Mouse (Mus musculus): ENCODE data around the gene Ikzf1. TPM values are rescaled to one million over a fixed set of nuclear protein-coding genes. Genes with fewer than 3 reads are reported as not detected.

The Ikzf1 gene
- polyA plus RNA-seq, 1 experiment from 2014 or later = 1.9 TPM

GRCm38 (mm10) chr11:11693446-11693845 lies 8.6 kb downstream of the Ikzf1 start:
- H3K4me3 ChIP-seq (ENCODE audit: low read depth, low read length) = no peak overlapping the region
- H3K9me3 ChIP-seq (ENCODE audit: control insufficient read depth, low read length) = no peaks in the 10 kb centered on the region
- no peaks in the 10 kb centered on the region for H3K36me3 ChIP-seq (ENCODE audit: control insufficient read depth, insufficient read depth, low read length)
- no peaks in the 10 kb centered on the region for H3K27me3 ChIP-seq (ENCODE audit: control insufficient read depth, insufficient read depth, low read length)
- no peak overlapping the region for H3K27ac ChIP-seq (replicated peaks; ENCODE audit: low read depth, low read length)
- H3K9ac ChIP-seq (ENCODE audit: low read length) = no peak overlapping the region
- no peaks in the 10 kb centered on the region for H3K4me1 ChIP-seq (ENCODE audit: control insufficient read depth, insufficient read depth, low read length)
- no peak for DNase-seq (ENCODE audit: low spot score)
- H3K4me2 ChIP-seq (ENCODE audit: low read depth, severe bottlenecking) = no peak overlapping the region
- 93% methylated on average over 3 of the region's 3 CpGs for WGBS
- no peak for ATAC-seq (ENCODE audit: insufficient number of reproducible peaks, low FRiP score, low TSS enrichment, low read depth)

DNA sequence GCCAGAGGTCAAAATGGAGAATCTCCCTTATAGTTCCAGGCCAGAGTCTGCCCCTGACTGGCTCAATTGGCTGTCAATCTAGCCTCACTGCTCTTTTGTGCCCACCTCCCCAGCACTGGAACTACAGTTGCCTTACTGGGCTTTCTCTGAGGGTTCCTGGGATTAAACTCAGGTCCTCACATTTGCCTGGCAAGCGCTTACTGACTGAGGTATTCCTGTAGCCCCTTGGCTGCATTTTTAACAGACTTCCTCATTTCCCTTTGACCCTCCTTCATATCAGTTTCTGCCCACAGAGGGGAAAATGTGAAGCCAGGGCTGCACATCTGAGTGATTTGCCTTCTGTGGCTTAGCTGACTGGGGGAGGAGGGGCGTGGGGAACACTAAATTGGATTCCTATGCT lies 9.3 kb downstream of the Ikzf1 start:
- 80% methylated on average over 2 of the region's 2 CpGs for WGBS
- no peaks in the 10 kb centered on the region for H3K9me3 ChIP-seq (ENCODE audit: control insufficient read depth, low read length)
- H3K27ac ChIP-seq (replicated peaks; ENCODE audit: low read depth, low read length) = no peak overlapping the region
- H3K9ac ChIP-seq (ENCODE audit: low read length) = no peak overlapping the region
- H3K36me3 ChIP-seq (ENCODE audit: control insufficient read depth, insufficient read depth, low read length) = no peaks in the 10 kb centered on the region
- H3K4me3 ChIP-seq (ENCODE audit: low read depth, low read length) = no peak overlapping the region
- no peaks in the 10 kb centered on the region for H3K4me1 ChIP-seq (ENCODE audit: control insufficient read depth, insufficient read depth, low read length)
- H3K4me2 ChIP-seq (ENCODE audit: low read depth, severe bottlenecking) = no peak overlapping the region
- no peaks in the 10 kb centered on the region for H3K27me3 ChIP-seq (ENCODE audit: control insufficient read depth, insufficient read depth, low read length)
- ATAC-seq (ENCODE audit: insufficient number of reproducible peaks, low FRiP score, low TSS enrichment, low read depth) (no peak), DNase-seq (ENCODE audit: low spot score) (no peak)

DNA sequence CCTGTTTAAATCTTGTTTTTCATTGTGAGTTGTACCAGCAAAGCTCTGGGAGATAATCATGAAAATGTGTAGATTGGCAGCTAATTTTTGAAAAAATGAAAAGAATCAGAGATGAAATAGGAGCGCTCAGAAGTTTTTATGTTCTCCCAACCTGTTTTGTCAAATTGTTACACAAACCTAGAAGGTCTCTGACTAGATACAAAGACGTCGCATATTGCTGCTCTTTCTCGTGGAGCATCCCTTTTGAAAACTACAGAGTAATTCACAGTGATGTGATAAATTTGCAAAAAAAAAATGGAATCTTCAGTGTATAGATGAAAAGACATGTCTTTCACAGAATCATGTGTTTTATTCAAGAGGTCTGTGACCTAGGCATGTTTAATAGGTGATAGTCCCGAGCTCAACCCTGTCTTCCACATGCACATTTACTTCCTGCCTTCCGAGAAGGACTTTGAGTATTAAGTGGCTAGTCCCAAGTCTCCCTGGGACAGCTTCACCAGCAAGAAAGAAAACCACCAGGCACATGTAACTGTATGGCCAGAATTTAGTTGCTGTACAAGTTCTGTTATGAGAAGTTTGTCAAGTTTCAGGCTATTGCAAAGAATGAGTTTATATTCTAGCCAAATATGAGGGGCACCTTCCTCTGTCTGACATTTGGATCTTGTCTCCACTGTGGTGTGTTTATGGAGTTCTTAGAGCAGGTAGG lies 9.8 kb downstream of the Ikzf1 start:
- ATAC-seq (ENCODE audit: insufficient number of reproducible peaks, low FRiP score, low TSS enrichment, low read depth) = no peak
- H3K9ac ChIP-seq (ENCODE audit: low read length) = no peak overlapping the region
- H3K4me3 ChIP-seq (ENCODE audit: low read depth, low read length) = no peak overlapping the region
- no peaks in the 10 kb centered on the region for H3K4me1 ChIP-seq (ENCODE audit: control insufficient read depth, insufficient read depth, low read length)
- H3K36me3 ChIP-seq (ENCODE audit: control insufficient read depth, insufficient read depth, low read length) = no peaks in the 10 kb centered on the region
- no peaks in the 10 kb centered on the region for H3K27me3 ChIP-seq (ENCODE audit: control insufficient read depth, insufficient read depth, low read length)
- DNase-seq (ENCODE audit: low spot score) = no peak
- no peak overlapping the region for H3K27ac ChIP-seq (replicated peaks; ENCODE audit: low read depth, low read length)
- WGBS = 83% methylated on average over 6 of the region's 6 CpGs
- H3K4me2 ChIP-seq (ENCODE audit: low read depth, severe bottlenecking) = no peak overlapping the region
- no peaks in the 10 kb centered on the region for H3K9me3 ChIP-seq (ENCODE audit: control insufficient read depth, low read length)

GRCm38 (mm10) chr11:11695211-11695887 lies 10.5 kb downstream of the Ikzf1 start:
- DNase-seq (ENCODE audit: low spot score) (no peak), ATAC-seq (ENCODE audit: insufficient number of reproducible peaks, low FRiP score, low TSS enrichment, low read depth) (no peak)
- no peak overlapping the region for H3K4me3 ChIP-seq (ENCODE audit: low read depth, low read length)
- no peaks in the 10 kb centered on the region for H3K4me1 ChIP-seq (ENCODE audit: control insufficient read depth, insufficient read depth, low read length)
- WGBS = 57% methylated on average over 6 of the region's 6 CpGs
- no peaks in the 10 kb centered on the region for H3K27me3 ChIP-seq (ENCODE audit: control insufficient read depth, insufficient read depth, low read length)
- H3K27ac ChIP-seq (replicated peaks; ENCODE audit: low read depth, low read length) = no peak overlapping the region
- no peaks in the 10 kb centered on the region for H3K36me3 ChIP-seq (ENCODE audit: control insufficient read depth, insufficient read depth, low read length)
- no peaks in the 10 kb centered on the region for H3K9me3 ChIP-seq (ENCODE audit: control insufficient read depth, low read length)
- H3K4me2 ChIP-seq (ENCODE audit: low read depth, severe bottlenecking) = no peak overlapping the region
- H3K9ac ChIP-seq (ENCODE audit: low read length) = no peak overlapping the region

GRCm38 (mm10) chr11:11695907-11696306 lies 11.1 kb downstream of the Ikzf1 start:
- Histone ChIP-seq H3K36me3 (ENCODE audit: control insufficient read depth, insufficient read depth, low read length) (no peaks in the 10 kb centered on the region), H3K4me2 (ENCODE audit: low read depth, severe bottlenecking) (no peak overlapping the region), H3K9me3 (ENCODE audit: control insufficient read depth, low read length) (no peaks in the 10 kb centered on the region), H3K4me3 (ENCODE audit: low read depth, low read length) (no peak overlapping the region), H3K27me3 (ENCODE audit: control insufficient read depth, insufficient read depth, low read length) (no peaks in the 10 kb centered on the region), H3K27ac (replicated peaks; ENCODE audit: low read depth, low read length) (no peak overlapping the region), H3K9ac (ENCODE audit: low read length) (no peak overlapping the region), H3K4me1 (ENCODE audit: control insufficient read depth, insufficient read depth, low read length) (no peaks in the 10 kb centered on the region)
- no peak for DNase-seq (ENCODE audit: low spot score)
- no peak for ATAC-seq (ENCODE audit: insufficient number of reproducible peaks, low FRiP score, low TSS enrichment, low read depth)
- 84% methylated on average over 4 of the region's 4 CpGs for WGBS

- no peak for ATAC-seq (ENCODE audit: insufficient number of reproducible peaks, low FRiP score, low TSS enrichment, low read depth)
- DNase-seq (ENCODE audit: low spot score) = no peak
- WGBS = 83% methylated on average over 3 of the region's 3 CpGs
- Histone ChIP-seq H3K4me2 (ENCODE audit: low read depth, severe bottlenecking) (no peak overlapping the region), H3K9me3 (ENCODE audit: control insufficient read depth, low read length) (no peaks in the 10 kb centered on the region), H3K27me3 (ENCODE audit: control insufficient read depth, insufficient read depth, low read length) (no peaks in the 10 kb centered on the region), H3K27ac (replicated peaks; ENCODE audit: low read depth, low read length) (no peak overlapping the region), H3K9ac (ENCODE audit: low read length) (no peak overlapping the region), H3K4me1 (ENCODE audit: control insufficient read depth, insufficient read depth, low read length) (no peaks in the 10 kb centered on the region), H3K4me3 (ENCODE audit: low read depth, low read length) (no peak overlapping the region), H3K36me3 (ENCODE audit: control insufficient read depth, insufficient read depth, low read length) (no peaks in the 10 kb centered on the region)
These were observed 12.0 kb downstream of the Ikzf1 start for GRCm38 (mm10) chr11:11696814-11697213.

- H3K27ac ChIP-seq (replicated peaks; ENCODE audit: low read depth, low read length) = no peak overlapping the region
- no peaks in the 10 kb centered on the region for H3K9me3 ChIP-seq (ENCODE audit: control insufficient read depth, low read length)
- H3K27me3 ChIP-seq (ENCODE audit: control insufficient read depth, insufficient read depth, low read length) = no peaks in the 10 kb centered on the region
- H3K36me3 ChIP-seq (ENCODE audit: control insufficient read depth, insufficient read depth, low read length) = no peaks in the 10 kb centered on the region
- no peaks in the 10 kb centered on the region for H3K4me1 ChIP-seq (ENCODE audit: control insufficient read depth, insufficient read depth, low read length)
- no peak overlapping the region for H3K4me2 ChIP-seq (ENCODE audit: low read depth, severe bottlenecking)
- ATAC-seq (ENCODE audit: insufficient number of reproducible peaks, low FRiP score, low TSS enrichment, low read depth) (no peak), DNase-seq (ENCODE audit: low spot score) (no peak)
- H3K4me3 ChIP-seq (ENCODE audit: low read depth, low read length) = no peak overlapping the region
- no peak overlapping the region for H3K9ac ChIP-seq (ENCODE audit: low read length)
- 74% methylated on average over 6 of the region's 6 CpGs for WGBS
These were observed 16.6 kb downstream of the Ikzf1 start for GRCm38 (mm10) chr11:11701378-11701777.

DNA sequence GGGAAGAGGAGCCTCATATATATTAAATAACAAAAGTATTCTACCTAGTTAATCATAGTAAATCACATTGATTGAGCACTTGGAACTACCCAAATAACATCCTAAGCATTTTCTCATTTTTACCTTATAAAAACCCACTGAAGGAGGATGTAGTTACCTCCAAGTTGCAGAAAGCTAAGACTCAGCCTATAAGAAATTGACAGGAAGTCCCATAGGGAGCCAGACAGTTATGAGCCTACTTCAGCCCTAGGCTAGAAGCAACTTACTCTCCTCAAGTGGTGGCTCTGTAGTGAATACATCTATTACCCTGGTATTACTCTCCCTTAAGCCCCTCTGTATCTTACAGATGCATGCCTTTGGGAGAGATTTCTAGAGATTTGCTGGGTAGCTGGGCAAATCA lies 19.0 kb downstream of the Ikzf1 start:
- DNase-seq (ENCODE audit: low spot score) = no peak
- Histone ChIP-seq H3K9me3 (ENCODE audit: control insufficient read depth, low read length) (no peaks in the 10 kb centered on the region), H3K27me3 (ENCODE audit: control insufficient read depth, insufficient read depth, low read length) (no peaks in the 10 kb centered on the region), H3K4me1 (ENCODE audit: control insufficient read depth, insufficient read depth, low read length) (no peaks in the 10 kb centered on the region), H3K4me2 (ENCODE audit: low read depth, severe bottlenecking) (no peak overlapping the region), H3K9ac (ENCODE audit: low read length) (no peak overlapping the region), H3K4me3 (ENCODE audit: low read depth, low read length) (no peak overlapping the region), H3K36me3 (ENCODE audit: control insufficient read depth, insufficient read depth, low read length) (no peaks in the 10 kb centered on the region), H3K27ac (replicated peaks; ENCODE audit: low read depth, low read length) (no peak overlapping the region)
- no peak for ATAC-seq (ENCODE audit: insufficient number of reproducible peaks, low FRiP score, low TSS enrichment, low read depth)
